Mouse (Mus musculus) urinary bladder, postnatal 25 days (tissue): ENCODE data around the gene Cnp.
"Not testable (repeated sequence)": the region's sequence is repeated elsewhere in the genome, so short reads cannot be mapped to it uniquely, and the experiment has no call there.

Experiments used
- DNase-seq: peaks from one replicate; pipeline ENCODE4 v3.0.0; 2022; ENCODE audit warnings: low spot score

Gene Cnp

GRCm38 (mm10) chr11:100555583-100555982 is 19.1 kb upstream of the Cnp start:
- peak; percentile 27 for DNase-seq

- DNase-seq = no peak
Observed at GRCm38 (mm10) chr11:100557563-100557962, 17.1 kb upstream of the Cnp start.

- DNase-seq = no peak
Observed at GRCm38 (mm10) chr11:100559476-100559875, 15.2 kb upstream of the Cnp start.

GRCm38 (mm10) chr11:100561748-100562147 is 13.0 kb upstream of the Cnp start:
- DNase-seq = no peak

GRCm38 (mm10) chr11:100564297-100564696 is 10.4 kb upstream of the Cnp start:
- no peak for DNase-seq

- no peak for DNase-seq
Observed at GRCm38 (mm10) chr11:100564703-100565102, 10.0 kb upstream of the Cnp start.

GRCm38 (mm10) chr11:100567229-100567628 is 7.5 kb upstream of the Cnp start:
- DNase-seq = no peak

GRCm38 (mm10) chr11:100567815-100568245 is 6.9 kb upstream of the Cnp start:
- DNase-seq = no peak

GRCm38 (mm10) chr11:100568692-100569091 is 6.0 kb upstream of the Cnp start:
- no peak for DNase-seq

- DNase-seq = no peak
Observed at GRCm38 (mm10) chr11:100569789-100570188, 4.9 kb upstream of the Cnp start.

GRCm38 (mm10) chr11:100570430-100571201 is 4.1 kb upstream of the Cnp start:
- DNase-seq = peak; percentile 63

GRCm38 (mm10) chr11:100571202-100571567 is 3.5 kb upstream of the Cnp start:
- DNase-seq = no peak

GRCm38 (mm10) chr11:100574188-100574587 is 516 bp upstream of the Cnp start:
- no peak for DNase-seq

- no peak for DNase-seq
Observed at GRCm38 (mm10) chr11:100575484-100575855, 766 bp downstream of the Cnp start.

- DNase-seq = no peak
Observed at GRCm38 (mm10) chr11:100576256-100576655, 1.6 kb downstream of the Cnp start.

- DNase-seq = no peak
Observed at GRCm38 (mm10) chr11:100577852-100578599, 3.3 kb downstream of the Cnp start.

GRCm38 (mm10) chr11:100579116-100579799 is 4.6 kb downstream of the Cnp start:
- no peak for DNase-seq

- no peak for DNase-seq
Observed at GRCm38 (mm10) chr11:100580275-100580674, 5.6 kb downstream of the Cnp start.

- no peak for DNase-seq
Observed at GRCm38 (mm10) chr11:100581756-100582155, 7.1 kb downstream of the Cnp start.

GRCm38 (mm10) chr11:100582413-100582812 is 7.7 kb downstream of the Cnp start:
- DNase-seq = not testable (repeated sequence)

- no peak for DNase-seq
Observed at GRCm38 (mm10) chr11:100582836-100583235, 8.1 kb downstream of the Cnp start.

GRCm38 (mm10) chr11:100584561-100584961 is 9.9 kb downstream of the Cnp start:
- DNase-seq = no peak

- DNase-seq = no peak
Observed at GRCm38 (mm10) chr11:100585148-100585547, 10.4 kb downstream of the Cnp start.
